Mouse (Mus musculus) layer of hippocampus, postnatal 14 days (tissue): ENCODE measurements at regions not wholly inside any gene's neighbourhood (a gene's known extent, or its start where the extent isn't known, plus 50 kb on each side); places are given as distances from the start of the nearest gene placed in this dataset.

Experiments
- DNase-seq, 2 experiments: peaks; one replicate each; pipeline ENCODE4 v3.0.0; 2021 to 2022; ENCODE audit warnings: low spot score in 2 of 2, mixed read lengths in 1 of 2

GRCm38 (mm10) chr14:102673724-102674123 lies 308.7 kb downstream of the Kctd12 start:
- no peak for DNase-seq

GRCm38 (mm10) chr14:102663240-102663639 lies 319.2 kb downstream of the Kctd12 start:
- peak in 1 of 2 experiments; percentile 30 for DNase-seq

DNA sequence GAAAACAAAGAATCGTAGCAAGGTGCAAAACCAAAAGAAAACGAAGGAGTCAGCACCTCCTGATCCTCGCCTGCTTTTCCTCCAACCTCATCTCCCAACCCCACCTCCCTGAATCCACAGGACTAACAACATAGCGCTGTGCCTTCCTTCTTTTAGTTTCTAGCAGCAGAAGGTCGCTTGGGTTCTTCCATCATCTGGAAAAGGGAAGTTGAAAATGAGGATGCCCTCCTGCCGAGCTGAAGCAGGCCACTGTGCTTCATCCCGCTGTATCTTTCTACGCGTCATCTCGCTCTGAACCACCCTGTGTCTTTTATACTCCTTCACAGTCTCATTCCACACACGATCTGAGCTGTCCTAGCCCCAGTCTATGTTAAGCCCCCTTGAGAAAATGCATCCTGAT lies 322.1 kb downstream of the Kctd12 start:
- no peak for DNase-seq

GRCm38 (mm10) chr14:102656235-102656634 lies 326.2 kb downstream of the Kctd12 start:
- DNase-seq, result no peak

- DNase-seq, result peak in 1 of 2 experiments; percentile 49
Observed at GRCm38 (mm10) chr14:102629601-102630000, 352.8 kb downstream of the Kctd12 start.

GRCm38 (mm10) chr14:102621546-102621945 lies 360.9 kb downstream of the Kctd12 start:
- no peak for DNase-seq

DNA sequence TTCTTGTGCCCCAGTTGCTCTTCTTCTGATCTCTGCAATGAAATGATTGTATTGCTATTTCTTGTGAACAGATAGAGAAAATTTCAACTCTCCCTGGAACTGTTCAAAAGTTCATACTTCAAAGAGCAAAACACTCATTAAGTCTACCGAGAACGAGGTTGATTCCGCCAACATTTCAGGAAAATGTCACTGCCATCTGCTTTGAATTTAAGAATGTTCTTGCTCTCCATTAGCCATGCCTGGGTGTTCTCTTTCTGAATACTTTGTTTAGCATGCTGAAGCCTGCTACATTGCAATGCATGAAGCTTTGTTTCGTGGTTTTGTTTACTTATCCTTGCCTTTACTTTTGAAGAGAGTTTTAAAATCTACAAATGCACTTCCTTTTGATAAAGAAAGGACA lies 363.4 kb downstream of the Kctd12 start:
- peak in 1 of 2 experiments; percentile 55 for DNase-seq

DNA sequence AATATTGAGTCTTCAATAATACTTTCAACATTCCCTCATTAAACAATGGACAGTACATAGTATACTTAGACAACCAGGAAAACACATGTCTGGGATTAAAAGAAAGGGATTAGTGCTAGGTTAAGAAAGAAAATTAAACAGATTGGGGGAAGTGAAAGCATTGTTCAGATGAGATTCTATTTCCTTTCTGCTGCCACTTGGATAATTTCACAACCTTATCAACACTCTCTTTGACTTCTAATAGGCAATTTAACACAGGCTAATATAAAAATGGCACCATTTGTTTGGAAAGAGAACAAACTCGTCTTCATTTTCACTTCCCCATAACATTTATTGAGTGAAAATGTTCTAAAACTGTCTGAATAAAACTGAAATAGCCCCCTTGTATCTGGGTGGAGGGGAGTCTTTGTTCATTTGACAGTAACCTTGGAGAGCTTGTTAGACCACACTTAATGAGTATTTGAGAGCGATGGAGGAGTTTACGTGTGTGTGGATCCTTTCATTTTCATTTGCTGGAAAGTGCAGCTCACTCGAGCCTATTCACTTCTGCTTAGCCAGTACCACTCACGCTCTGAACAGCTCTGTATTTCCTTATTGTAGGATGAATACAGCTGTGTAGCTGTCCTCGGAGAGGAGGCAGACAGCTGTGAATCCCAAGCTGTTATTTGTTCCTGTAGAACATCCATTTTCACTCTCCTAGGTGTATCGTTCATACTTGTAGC lies 366.7 kb downstream of the Kctd12 start:
- peak in 1 of 2 experiments; percentile 9 for DNase-seq

DNA sequence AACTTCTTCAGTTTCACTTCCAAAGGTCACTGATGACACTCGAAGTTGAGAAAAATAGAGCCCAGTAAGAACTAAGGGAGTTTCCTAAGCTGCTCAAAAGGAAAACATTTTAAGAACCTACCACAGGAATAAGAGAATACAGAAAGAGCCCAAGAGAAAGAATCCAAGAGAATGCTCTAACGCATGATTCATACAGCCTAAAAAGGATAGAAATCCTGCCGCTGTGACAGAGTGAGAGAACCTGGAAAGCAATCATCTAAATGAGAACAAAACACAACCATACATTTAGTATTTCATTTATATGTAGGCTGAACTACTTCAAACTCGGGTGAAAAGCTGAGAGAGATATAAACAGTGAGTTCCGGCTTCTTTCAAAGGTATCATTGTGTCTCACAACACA lies 376.4 kb downstream of the Kctd12 start:
- no peak for DNase-seq

- no peak for DNase-seq
Observed at GRCm38 (mm10) chr14:102594850-102595249, 387.6 kb downstream of the Kctd12 start.

DNA sequence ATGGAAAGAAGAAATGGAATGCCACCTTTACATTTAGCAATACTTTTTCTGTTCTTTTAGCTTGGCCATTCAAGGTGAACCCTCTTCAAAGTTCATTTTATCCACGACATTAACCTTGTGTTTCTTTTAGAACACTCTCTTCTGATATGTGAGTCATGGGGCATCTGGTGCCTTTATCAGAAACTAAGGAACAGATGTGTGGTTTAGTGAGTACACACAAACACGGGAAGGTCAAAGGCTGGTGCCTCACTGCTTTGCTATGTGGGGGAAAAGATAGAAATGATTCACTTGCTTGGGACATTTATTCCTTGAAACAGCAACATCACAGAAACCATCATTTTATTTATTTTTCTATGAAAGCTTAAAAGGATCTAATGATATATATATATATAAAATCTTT lies 428.7 kb downstream of the Kctd12 start:
- no peak for DNase-seq

GRCm38 (mm10) chr14:102552598-102552997 lies 429.8 kb downstream of the Kctd12 start:
- no peak for DNase-seq

GRCm38 (mm10) chr14:102524894-102525577 lies 457.4 kb downstream of the Kctd12 start:
- DNase-seq, result no peak

DNA sequence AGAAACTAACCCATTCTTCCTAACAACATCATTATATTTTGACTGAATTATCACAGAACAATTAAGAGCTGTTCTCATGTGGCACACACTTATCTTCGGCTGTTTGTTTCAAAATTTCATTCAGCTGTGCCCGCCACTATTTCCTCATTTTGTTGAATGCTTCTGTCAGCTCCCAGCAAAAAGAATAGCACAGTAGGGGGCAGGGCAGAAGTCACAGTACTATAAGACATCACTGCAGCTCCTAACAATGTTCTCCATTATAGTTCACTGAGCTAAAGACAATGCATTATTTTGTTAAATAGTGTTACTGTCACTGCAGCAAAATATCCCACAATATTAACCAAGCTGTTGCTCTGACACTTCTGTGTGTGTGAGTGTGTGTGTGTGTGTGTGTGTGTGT lies 465.7 kb downstream of the Kctd12 start:
- DNase-seq, result peak in 1 of 2 experiments; percentile 15

- DNase-seq, result no peak
Observed at GRCm38 (mm10) chr14:102514527-102514926, 467.9 kb downstream of the Kctd12 start.

DNA sequence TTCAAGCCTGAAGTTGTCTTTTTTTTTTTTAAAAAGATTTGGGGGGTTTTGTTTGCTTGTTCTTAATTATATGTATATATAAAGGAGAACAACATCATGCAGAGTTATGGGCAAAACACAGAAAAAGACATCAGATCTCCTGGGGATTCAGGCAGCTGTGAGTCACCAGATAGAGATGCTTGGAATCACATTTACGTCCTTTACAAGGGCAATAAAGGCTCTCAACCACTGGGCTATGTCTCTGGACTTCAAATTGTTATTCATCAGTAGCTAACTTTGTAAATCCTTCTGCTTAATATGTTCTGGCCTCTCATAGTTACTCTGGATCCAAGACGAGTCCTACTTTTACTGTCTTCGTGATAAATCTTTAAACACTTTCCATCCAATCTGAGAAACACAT lies 469.8 kb downstream of the Kctd12 start:
- no peak for DNase-seq

DNA sequence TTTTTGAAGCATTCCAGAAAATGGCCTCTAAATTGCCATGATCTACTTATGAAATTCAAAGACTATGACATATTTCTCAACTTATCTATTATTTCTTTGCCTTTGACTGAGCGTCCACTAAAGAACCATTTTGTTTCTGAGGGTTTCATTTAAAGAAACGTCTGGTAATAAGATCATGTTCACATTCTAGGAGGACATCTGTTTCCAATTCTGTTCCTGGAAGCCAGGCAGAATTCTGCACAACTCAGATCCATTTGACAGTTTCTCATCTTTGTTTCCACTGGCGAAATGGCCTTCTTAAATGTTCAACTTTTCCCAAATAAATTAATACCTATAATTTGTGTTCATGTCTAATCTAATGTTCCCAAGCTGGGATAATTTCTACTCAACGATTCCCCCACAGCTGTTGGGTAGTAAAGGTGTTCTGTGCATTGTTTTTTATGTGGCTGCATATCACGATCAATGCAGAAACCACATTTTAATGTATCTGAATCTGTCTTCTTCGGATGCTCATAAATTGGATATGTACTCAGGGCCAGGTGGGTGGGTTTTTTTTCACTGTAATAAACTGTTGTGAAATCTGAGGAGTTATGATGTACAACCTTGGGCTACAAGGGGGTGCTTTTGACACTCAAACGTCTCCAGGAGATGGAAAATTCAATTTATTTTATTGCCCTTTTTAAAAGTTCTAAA lies 470.6 kb downstream of the Kctd12 start:
- DNase-seq, result no peak

DNA sequence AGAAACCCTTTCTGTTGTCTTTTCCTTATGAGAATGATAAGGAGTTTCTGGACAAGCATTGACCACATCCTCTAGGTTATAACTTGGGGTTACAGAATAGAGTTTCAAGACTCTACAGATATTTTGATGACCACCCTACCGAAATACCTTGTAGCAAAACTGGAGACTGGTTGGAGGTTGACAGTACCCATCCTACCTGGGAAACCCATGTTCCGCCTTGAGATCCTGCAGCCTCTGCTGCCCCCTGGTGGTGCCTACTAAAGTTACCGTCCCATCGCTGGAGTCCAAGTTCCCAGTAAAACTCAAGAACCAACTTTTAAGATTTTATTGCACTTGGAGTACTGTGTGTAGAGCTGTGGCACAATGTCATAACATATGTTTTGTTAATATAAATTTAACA lies 472.1 kb downstream of the Kctd12 start:
- DNase-seq, result peak; percentile 13 to 40

DNA sequence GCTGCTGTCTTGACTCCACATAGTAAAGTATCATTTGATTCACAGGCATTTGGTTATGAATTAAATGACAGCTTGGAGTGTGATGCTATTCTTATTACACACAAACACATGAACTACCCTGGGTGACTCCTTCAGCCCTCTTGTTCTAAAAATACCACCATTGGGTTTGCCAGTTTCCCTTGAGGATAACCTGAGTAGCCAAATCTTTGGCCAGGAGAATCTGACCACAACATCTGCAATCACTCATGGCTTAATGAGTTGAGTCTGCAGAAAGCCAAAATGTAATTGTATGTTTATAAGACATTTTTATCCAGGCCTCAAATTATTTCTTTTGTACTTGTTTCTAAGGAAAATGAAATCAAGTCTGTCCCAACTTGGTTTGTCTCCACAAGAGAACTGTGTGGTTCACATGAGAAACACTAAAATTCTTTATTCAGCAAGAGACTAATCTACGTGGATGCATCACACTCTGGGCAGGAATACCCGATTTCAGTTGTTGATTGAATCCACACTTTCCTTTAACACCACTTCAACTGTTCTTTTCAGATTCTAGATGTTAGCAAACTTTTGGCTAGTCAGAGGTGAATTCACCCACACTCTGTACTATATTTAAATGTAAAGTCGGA lies 476.6 kb downstream of the Kctd12 start:
- no peak for DNase-seq

DNA sequence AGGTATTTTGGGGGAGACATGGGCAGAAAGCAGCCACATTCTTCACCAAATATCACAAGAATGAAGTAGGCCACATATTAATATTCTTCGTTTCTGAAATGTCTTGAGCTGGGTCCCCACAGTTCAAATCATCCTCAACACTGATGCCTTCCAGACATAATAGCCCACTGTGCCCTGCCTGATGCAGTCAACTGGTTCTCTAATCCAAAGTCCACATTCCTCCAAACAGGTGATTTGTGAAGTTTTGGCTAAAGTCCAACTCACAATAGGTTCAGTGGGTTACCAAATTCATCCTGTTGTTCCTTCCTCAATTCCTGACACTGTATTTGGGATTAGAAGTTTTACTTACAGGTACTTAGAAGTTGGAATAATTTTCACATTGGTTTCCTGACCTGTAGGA lies 485.3 kb downstream of the Kctd12 start:
- DNase-seq, result no peak

DNA sequence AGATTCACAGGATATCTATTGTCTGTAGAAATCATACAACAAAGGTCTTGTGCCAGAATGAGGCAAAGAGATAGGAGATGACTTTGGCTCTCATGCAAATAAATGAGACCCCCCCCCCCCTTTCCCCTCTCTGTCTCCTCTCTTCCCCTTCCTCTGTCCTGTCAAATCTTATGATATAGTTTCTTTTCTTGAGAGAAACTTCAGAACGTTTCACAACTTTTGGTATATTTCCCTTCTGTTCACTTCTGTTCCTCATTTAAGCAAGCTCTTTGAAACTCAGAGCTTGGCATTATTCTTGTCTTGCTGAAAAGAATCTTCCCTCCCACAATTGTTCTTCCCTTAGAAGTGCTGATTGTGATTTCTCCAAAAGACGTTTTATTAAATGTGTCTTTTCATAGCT lies 490.1 kb downstream of the Kctd12 start:
- DNase-seq, result no peak

DNA sequence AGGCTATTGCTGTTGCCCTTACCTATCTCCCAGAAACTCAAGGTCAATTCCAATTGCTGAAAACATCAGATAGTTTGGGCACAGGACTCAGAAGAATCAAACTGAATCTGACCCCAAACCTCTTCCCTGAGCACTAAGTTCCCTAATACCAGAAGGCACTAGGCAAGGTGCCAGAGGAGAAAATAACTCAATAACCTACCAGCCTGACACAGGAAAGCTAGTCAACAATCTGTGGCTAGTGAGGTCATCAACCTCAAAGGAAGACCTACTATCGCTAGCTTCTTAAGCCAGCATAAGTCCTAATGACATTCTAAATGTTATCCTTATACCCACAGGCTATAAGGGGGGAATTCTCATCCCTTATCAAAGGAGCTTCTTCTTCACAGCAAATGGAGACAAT lies 491.2 kb downstream of the Kctd12 start:
- DNase-seq, result no peak
